Mouse (Mus musculus): ENCODE measurements around the gene 1700019A02Rik.

DNA sequence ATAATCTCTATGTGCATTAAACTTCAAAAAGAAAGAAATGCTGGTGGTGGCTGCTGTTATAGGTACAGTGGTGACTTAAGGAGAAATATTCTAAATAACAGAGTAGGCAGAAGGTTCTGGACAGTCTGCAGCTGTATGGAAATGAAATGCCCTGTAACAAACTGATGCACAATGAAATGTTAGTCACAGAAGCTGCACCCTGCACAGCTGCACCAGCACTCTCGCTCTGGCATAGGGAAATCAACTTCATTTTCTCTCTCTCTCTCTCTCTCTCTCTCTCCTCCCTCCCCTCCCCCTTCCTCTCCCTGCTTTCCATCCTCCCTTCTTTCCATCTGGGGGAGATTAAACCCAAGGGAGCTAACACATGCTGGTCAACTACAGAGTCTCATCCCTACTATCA lies 37.3 kb upstream of the 1700019A02Rik start:
- TF ChIP-seq CTCF (IDR thresholded peaks at IDR 0.05; ENCODE audit: extremely low read depth, insufficient read depth, insufficient read length, insufficient replicate concordance) (no peak), POLR2A (IDR thresholded peaks at IDR 0.05; ENCODE audit: low read depth, low read length) (no peak)

Measured in spleen, adult 2 months (tissue).